Mouse (Mus musculus) liver, embryonic 14.5 days (tissue): ENCODE data around the gene Prss38. TPM values are rescaled to one million over a fixed set of nuclear protein-coding genes. Genes with fewer than 3 reads are reported as not detected.

Experiments used
- ATAC-seq: fragments of 200-750 bp; cut with Nextera tagmentation; 2 replicates; pipeline ENCODE4 v1.8.0; 2017; ENCODE audit warnings: moderate number of reproducible peaks, mild to moderate bottlenecking, moderate library complexity; ENCODE audit not compliant: insufficient read depth
- DNase-seq, 3 experiments: peaks; one replicate each; pipeline ENCODE4 v3.0.0-alpha.2; 2012 to 2013; ENCODE audit warnings: low read depth in 3 of 3, low spot score in 3 of 3
- H3K27ac ChIP-seq: fragments of 300-500 bp; sonication (generic); 2 replicates; pipeline ENCODE4 v1.5.1; 2014; ENCODE audit warnings: moderate library complexity, mild to moderate bottlenecking, control low read depth, inconsistent platforms
- H3K27me3 ChIP-seq: fragments of 300-500 bp; sonication (generic); 2 replicates; pipeline ENCODE4 v1.6.1; 2014; ENCODE audit warnings: mild to moderate bottlenecking, low read length, moderate library complexity; ENCODE audit not compliant: control insufficient read depth, insufficient read depth
- H3K36me3 ChIP-seq: fragments of 300-500 bp; sonication (generic); replicated peaks from 2 replicates; pipeline ENCODE4 v1.6.1; 2014; ENCODE audit warnings: low read depth; ENCODE audit not compliant: control insufficient read depth, insufficient read depth
- H3K4me1 ChIP-seq, 2 experiments: fragments of 200-500 bp in 1 of 2; fragments of 300-500 bp in 1 of 2; sonication (generic) in 1 of 2; replicated peaks; 2 replicates each; pipeline ENCODE4 v1.6.1; 2012 to 2014; ENCODE audit warnings: antibody characterized with exemption in 1 of 2, inconsistent platforms in 1 of 2, low read length in 1 of 2; ENCODE audit not compliant: control insufficient read depth in 2 of 2, insufficient read depth in 2 of 2
- H3K4me2 ChIP-seq: fragments of 300-500 bp; sonication (generic); 2 replicates; pipeline ENCODE4 v1.6.1; 2014; ENCODE audit warnings: low read depth, mild to moderate bottlenecking, control low read depth, moderate library complexity
- H3K4me3 ChIP-seq, 2 experiments: fragments of 200-500 bp in 1 of 2; fragments of 300-500 bp in 1 of 2; sonication (generic) in 1 of 2; 2 replicates each; pipeline ENCODE4 v1.5.1; 2012 to 2014; ENCODE audit warnings: low read depth in 2 of 2, low read length in 2 of 2, mild to moderate bottlenecking in 2 of 2, control low read depth in 1 of 2, inconsistent platforms in 1 of 2, moderate library complexity in 1 of 2; ENCODE audit not compliant: insufficient read depth in 1 of 2
- H3K9ac ChIP-seq: fragments of 300-500 bp; sonication (generic); replicated peaks from 2 replicates; pipeline ENCODE4 v1.6.1; 2014; ENCODE audit warnings: mild to moderate bottlenecking, control low read depth, moderate library complexity
- H3K9me3 ChIP-seq: fragments of 300-500 bp; sonication (generic); 2 replicates; pipeline ENCODE4 v1.6.1; 2016; ENCODE audit warnings: low read length, mixed read lengths; ENCODE audit not compliant: control insufficient read depth
- CTCF ChIP-seq: IDR thresholded peaks from 2 replicates; pipeline ENCODE4 v1.5.1; 2016; ENCODE audit warnings: antibody characterized with exemption, low read depth, control low read depth
- EP300 ChIP-seq: IDR thresholded peaks from 2 replicates; pipeline ENCODE4 v1.6.1; 2016; ENCODE audit warnings: antibody characterized with exemption, low read depth
- WGBS: fragments of 180-500 bp; shearing (Covaris S2); extraction: QIAGEN DNeasy Blood & Tissue Kit; methylation state at CpG from one replicate; pipeline ENCODE4 v1.1.7; 2014; ENCODE audit not compliant: insufficient replicate concordance; 5-methylcytosine and 5-hydroxymethylcytosine counted together
- polyA plus RNA-seq, 2 experiments: library from polyadenylated mRNA; depleted of rRNA in 1 of 2; stranded (reverse) in 1 of 2; unstranded in 1 of 2; fragments of >200 nt; fragmentation: Nextera tagmentation in 1 of 2; extraction: Ambion mirVana in 1 of 2; gene quantifications; 2 replicates each; pipeline versions ENCODE4 v1.2.1 to v1.2.3; 2012 to 2014

Gene Prss38
- polyA plus RNA-seq, 2 experiments: not detected

- H3K4me3 ChIP-seq: no peak overlapping the region
- H3K27ac ChIP-seq: no peak overlapping the region
- H3K4me2 ChIP-seq: no peak overlapping the region
- H3K9ac ChIP-seq: no peak overlapping the region
- DNase-seq: no peak
- no peaks in the 10 kb centered on the region for H3K9me3 ChIP-seq
- peaks cover 0 to 15% of the 10 kb centered on the region in 2 experiments; a peak in 2 of 4 replicates for H3K4me1 ChIP-seq
- no peak for ATAC-seq
- no peaks in the 10 kb centered on the region for H3K36me3 ChIP-seq
- H3K27me3 ChIP-seq: no peaks in the 10 kb centered on the region
- 56% methylated on average over 8 of the region's 8 CpGs for WGBS
- TF ChIP-seq CTCF (no peak), EP300 (no peak)
Observed at GRCm38 (mm10) chr11:59399830-59400229, 24.4 kb upstream of the Prss38 start.

- Histone ChIP-seq H3K4me1 (peaks cover 0 to 15% of the 10 kb centered on the region in 2 experiments; a peak in 2 of 4 replicates), H3K36me3 (no peaks in the 10 kb centered on the region), H3K9me3 (no peaks in the 10 kb centered on the region), H3K4me2 (peak overlapping the region; percentile 29), H3K4me3 (no peak overlapping the region), H3K27ac (no peak overlapping the region), H3K9ac (no peak overlapping the region), H3K27me3 (no peaks in the 10 kb centered on the region)
- ATAC-seq (peak; percentile 39; the same call in 1 of the 2 replicates), DNase-seq (no peak)
- TF ChIP-seq CTCF: no peak
- no peak for TF ChIP-seq EP300
- 10% methylated on average over 22 of the region's 22 CpGs for WGBS
Observed at GRCm38 (mm10) chr11:59397536-59398371, 22.3 kb upstream of the Prss38 start.

DNA sequence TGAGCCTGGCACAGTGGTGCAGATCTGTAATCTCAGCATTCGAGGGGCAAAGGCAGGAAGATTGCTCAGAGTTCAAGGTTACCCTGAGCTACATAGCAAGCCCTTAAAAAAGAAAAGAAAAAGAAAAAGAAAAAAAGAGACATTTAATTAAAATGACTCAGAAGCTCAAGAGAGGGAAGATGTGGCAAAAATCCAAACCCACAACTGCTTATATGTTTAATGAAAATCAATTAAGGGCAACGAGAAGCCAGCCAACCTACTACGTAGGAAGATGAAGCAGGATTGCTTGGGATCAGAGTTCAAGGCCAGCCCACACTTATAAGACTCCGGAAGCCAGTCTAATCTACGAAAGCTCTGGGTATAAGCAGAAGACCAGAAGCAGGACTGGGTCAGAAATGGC, 19.0 kb upstream of the Prss38 start:
- Histone ChIP-seq H3K27ac (no peak overlapping the region), H3K9me3 (no peaks in the 10 kb centered on the region), H3K4me1 (peaks cover 0 to 15% of the 10 kb centered on the region in 2 experiments; a peak in 2 of 4 replicates), H3K36me3 (no peaks in the 10 kb centered on the region), H3K9ac (no peak overlapping the region), H3K4me2 (no peak overlapping the region), H3K4me3 (no peak overlapping the region), H3K27me3 (no peaks in the 10 kb centered on the region)
- no peak for ATAC-seq
- 65% methylated on average over 5 of the region's 5 CpGs for WGBS
- no peak for DNase-seq
- TF ChIP-seq CTCF: no peak
- TF ChIP-seq EP300: no peak

DNA sequence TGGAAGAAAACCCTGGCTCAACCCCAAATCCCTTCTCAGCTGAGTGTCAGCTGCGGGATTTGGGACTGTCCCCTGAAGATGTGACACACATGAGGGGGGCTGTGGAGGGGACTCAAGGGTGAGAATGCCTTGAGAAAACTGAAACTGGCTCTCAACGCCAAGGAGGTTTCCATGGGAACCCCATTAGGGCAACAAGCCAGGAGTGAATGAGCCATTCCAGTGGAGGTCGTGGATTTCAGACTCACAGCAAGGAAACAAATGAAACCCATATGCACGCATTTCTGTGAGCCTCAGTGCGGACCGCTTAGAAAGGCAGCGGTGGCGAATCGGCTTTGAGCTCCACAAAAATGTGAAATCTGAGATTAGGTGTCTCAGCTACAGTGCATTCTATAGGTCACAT, 18.1 kb upstream of the Prss38 start:
- no peak overlapping the region for H3K9ac ChIP-seq
- H3K4me3 ChIP-seq: no peak overlapping the region
- H3K27ac ChIP-seq: no peak overlapping the region
- ATAC-seq: no peak
- 62% methylated on average over 9 of the region's 9 CpGs for WGBS
- no peaks in the 10 kb centered on the region for H3K36me3 ChIP-seq
- H3K27me3 ChIP-seq: no peaks in the 10 kb centered on the region
- TF ChIP-seq CTCF (no peak), EP300 (no peak)
- no peak for DNase-seq
- H3K4me1 ChIP-seq: peaks cover 0 to 15% of the 10 kb centered on the region in 2 experiments; a peak in 2 of 4 replicates
- no peak overlapping the region for H3K4me2 ChIP-seq
- no peaks in the 10 kb centered on the region for H3K9me3 ChIP-seq

GRCm38 (mm10) chr11:59392300-59392699, 16.8 kb upstream of the Prss38 start:
- ATAC-seq (no peak), DNase-seq (no peak)
- H3K4me3 ChIP-seq: no peak overlapping the region
- TF ChIP-seq EP300 (no peak), CTCF (no peak)
- H3K9ac ChIP-seq: no peak overlapping the region
- H3K9me3 ChIP-seq: no peaks in the 10 kb centered on the region
- no peaks in the 10 kb centered on the region for H3K36me3 ChIP-seq
- H3K4me2 ChIP-seq: no peak overlapping the region
- no peak overlapping the region for H3K27ac ChIP-seq
- no peaks in the 10 kb centered on the region for H3K27me3 ChIP-seq
- WGBS: 32% methylated on average over 6 of the region's 6 CpGs
- H3K4me1 ChIP-seq: peaks cover 0 to 6% of the 10 kb centered on the region in 2 experiments; a peak in 2 of 4 replicates
